Mouse (Mus musculus): ENCODE measurements around the gene Ninj2.

DNA sequence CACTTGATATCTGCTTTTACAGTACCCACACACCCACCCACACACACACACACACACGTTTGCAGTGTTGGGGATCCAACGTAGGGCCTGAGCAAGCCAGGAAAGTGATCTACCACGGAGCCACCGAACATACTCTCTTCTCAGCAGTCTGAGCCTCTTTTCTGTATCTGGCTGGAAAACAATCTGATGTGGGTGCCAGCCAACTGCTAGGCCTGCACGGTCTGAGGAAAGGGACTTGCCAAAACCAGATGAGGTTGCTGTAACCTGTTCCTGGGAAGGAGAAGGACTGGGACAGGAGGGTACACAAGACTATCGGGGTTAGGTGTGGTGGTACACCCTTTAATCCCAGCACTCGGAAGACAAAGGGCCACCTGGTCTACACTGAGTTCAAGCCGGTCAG, 150.1 kb downstream of the Ninj2 start:
- TF ChIP-seq CTCF (IDR thresholded peaks at IDR 0.05; ENCODE audit: insufficient read depth, low read length) (no peak), POLR2A (IDR thresholded peaks at IDR 0.05; ENCODE audit: borderline replicate concordance, extremely low read depth, low read depth, low read length) (no peak)

Data from lung, adult 2 months (tissue).